Mouse (Mus musculus): ENCODE measurements at regions not wholly inside any gene's neighbourhood (a gene's known extent, or its start where the extent isn't known, plus 50 kb on each side); places are given as distances from the start of the nearest gene placed in this dataset.

DNA sequence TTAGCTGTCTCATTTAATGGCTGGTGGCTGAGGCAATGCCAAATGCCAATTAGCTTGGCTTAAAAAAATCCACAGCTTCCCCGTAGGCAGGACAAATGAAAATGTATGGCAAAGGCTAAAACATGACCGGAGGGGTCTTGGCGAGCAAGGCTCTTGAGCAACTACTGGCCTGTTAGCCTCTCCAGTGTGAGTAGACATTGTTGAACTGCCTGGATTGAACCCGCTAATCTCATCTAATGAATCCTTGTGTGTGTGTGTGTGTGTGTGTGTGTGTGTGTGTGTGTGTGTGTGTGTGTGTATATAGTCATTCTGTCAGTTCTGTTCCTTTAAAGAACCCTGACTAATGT is 57.7 kb upstream of the Kl start:
- no peak for DNase-seq
- ATAC-seq (ENCODE audit: insufficient read depth) = no peak
- Histone ChIP-seq H3K27me3 (ENCODE audit: insufficient read depth, low read length) (no peaks in the 10 kb centered on the region), H3K36me3 (ENCODE audit: insufficient read depth) (no peaks in the 10 kb centered on the region), H3K4me3 (ENCODE audit: low read depth, low read length) (no peak overlapping the region), H3K27ac (ENCODE audit: low read depth) (no peak overlapping the region), H3K4me1 (ENCODE audit: insufficient read depth) (peaks cover 3% of the 10 kb centered on the region; the same call in 1 of the 2 replicates), H3K4me2 (no peak overlapping the region), H3K9me3 (ENCODE audit: low read depth, low read length) (no peaks in the 10 kb centered on the region), H3K9ac (no peak overlapping the region)
- WGBS = 35% methylated on average over 4 of the region's 4 CpGs
- no peak for TF ChIP-seq CTCF (IDR thresholded peaks at IDR 0.05; ENCODE audit: low read depth)

DNA sequence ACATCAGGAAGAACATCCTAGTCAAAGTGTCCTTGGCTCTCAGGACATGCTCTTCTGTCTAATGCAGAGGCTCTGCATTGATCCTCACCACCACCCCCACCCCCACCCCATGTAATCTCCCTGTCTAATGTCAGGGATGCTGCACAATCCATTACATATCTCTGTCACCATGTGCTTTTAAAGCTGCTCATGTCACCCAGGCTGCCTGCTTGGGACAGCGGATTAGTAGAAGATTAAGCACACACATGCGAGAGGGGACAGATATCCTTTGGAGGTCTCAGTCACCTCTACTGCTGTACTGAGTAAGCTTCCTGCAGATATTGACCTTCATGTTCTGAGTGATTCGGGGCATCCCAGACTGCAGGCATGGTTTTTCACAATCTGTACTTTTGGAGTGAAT is 50.7 kb upstream of the Kl start:
- no peaks in the 10 kb centered on the region for H3K9me3 ChIP-seq (ENCODE audit: low read depth, low read length)
- ATAC-seq (ENCODE audit: insufficient read depth) (no peak), DNase-seq (no peak)
- H3K4me1 ChIP-seq (ENCODE audit: insufficient read depth) = no peaks in the 10 kb centered on the region
- no peak overlapping the region for H3K27ac ChIP-seq (ENCODE audit: low read depth)
- WGBS = 75% methylated on average over 3 of the region's 3 CpGs
- TF ChIP-seq CTCF (IDR thresholded peaks at IDR 0.05; ENCODE audit: low read depth) = no peak
- no peaks in the 10 kb centered on the region for H3K36me3 ChIP-seq (ENCODE audit: insufficient read depth)
- no peak overlapping the region for H3K9ac ChIP-seq
- H3K4me2 ChIP-seq = no peak overlapping the region
- no peak overlapping the region for H3K4me3 ChIP-seq (ENCODE audit: low read depth, low read length)
- no peaks in the 10 kb centered on the region for H3K27me3 ChIP-seq (ENCODE audit: insufficient read depth, low read length)
